Mouse (Mus musculus): ENCODE measurements at regions not wholly inside any gene's neighbourhood (a gene's known extent, or its start where the extent isn't known, plus 50 kb on each side); places are given as distances from the start of the nearest gene placed in this dataset.

GRCm38 (mm10) chr13:118478487-118478886 is 91.4 kb upstream of the Mrps30 start:
- TF ChIP-seq CTCF (IDR thresholded peaks at IDR 0.05; ENCODE audit: borderline replicate concordance, insufficient read depth, low read depth, low read length) (no peak), POLR2A (IDR thresholded peaks at IDR 0.05; ENCODE audit: borderline replicate concordance, insufficient read depth, low read length) (no peak)

Measured in cerebellum, adult 2 months (tissue).